Mouse (Mus musculus): ENCODE measurements around the gene Rpl12. TPM values are rescaled to one million over a fixed set of nuclear protein-coding genes. Genes with fewer than 3 reads are reported as not detected.

Rpl12 gene
- 826 and 889 TPM in 2 replicates for polyA plus RNA-seq (2012; rRNA removed)

GRCm38 (mm10) chr2:32961192-32961995 is at the start of gene Rpl12, which contains the start of gene Lrsam1:
TSS of gene Rpl12 (plus strand) at chr2:32961559.
TSS of gene Lrsam1 (minus strand) at chr2:32961614.

GRCm38 (mm10) chr2:32981725-32982271 is 20.4 kb downstream of the Rpl12 start, which contains the start of gene Slc2a8:
TSS of gene Slc2a8 (minus strand) at chr2:32982083.

Other genes starting within 250 kb of the Rpl12 start
- gene Cdk9, start 248.5 kb upstream of the Rpl12 start, polyA plus RNA-seq (2012; rRNA removed) = 243 and 261 TPM in 2 replicates
- gene Sh2d3c, start 240.5 kb upstream of the Rpl12 start, polyA plus RNA-seq (2012; rRNA removed) = 43.8 and 50.4 TPM in 2 replicates
- gene 6330409D20Rik, start 220.5 kb upstream of the Rpl12 start, polyA plus RNA-seq (2012; rRNA removed) = 3.1 TPM in 2 replicates
- gene Tor2a, start 204.3 kb upstream of the Rpl12 start, polyA plus RNA-seq (2012; rRNA removed) = 66.0 and 68.9 TPM in 2 replicates
- 1.2 and 1.7 TPM in 2 replicates for gene Ttc16, start 185.9 kb upstream of the Rpl12 start, polyA plus RNA-seq (2012; rRNA removed)
- gene Ptrh1, start 185.8 kb upstream of the Rpl12 start, polyA plus RNA-seq (2012; rRNA removed) = 8.2 and 9.7 TPM in 2 replicates
- 0.41 and 1.1 TPM in 2 replicates for gene Cfap157, start 177.1 kb upstream of the Rpl12 start, polyA plus RNA-seq (2012; rRNA removed)
- 156 and 171 TPM in 2 replicates for gene Stxbp1, start 114.3 kb upstream of the Rpl12 start, polyA plus RNA-seq (2012; rRNA removed)
- gene Fam129b, start 85.4 kb upstream of the Rpl12 start, polyA plus RNA-seq (2012; rRNA removed) = 40.9 and 49.2 TPM in 2 replicates
- 26.4 and 26.6 TPM in 2 replicates for gene Lrsam1, start 55 bp downstream of the Rpl12 start, polyA plus RNA-seq (2012; rRNA removed)
- gene Slc2a8, start 20.5 kb downstream of the Rpl12 start, polyA plus RNA-seq (2012; rRNA removed) = 26.6 and 27.4 TPM in 2 replicates
- 26.1 and 30.0 TPM in 2 replicates for gene Garnl3, start 170.1 kb downstream of the Rpl12 start, polyA plus RNA-seq (2012; rRNA removed)